Mouse (Mus musculus) heart, embryonic 11.5 days (tissue): ENCODE measurements around the gene Nkx3-2. TPM values are rescaled to one million over a fixed set of nuclear protein-coding genes. Genes with fewer than 3 reads are reported as not detected.

Experiments
- ATAC-seq: fragments of 200-750 bp; cut with Nextera tagmentation; replicated peaks from 2 replicates; pipeline ENCODE4 v1.8.0; 2017; ENCODE audit warnings: moderate library complexity; ENCODE audit not compliant: insufficient number of reproducible peaks, low FRiP score, low TSS enrichment
- H3K27ac ChIP-seq: fragments of 300-500 bp; sonication (generic); 2 replicates; pipeline ENCODE4 v1.5.1; 2014; ENCODE audit warnings: mild to moderate bottlenecking, low read depth, low read length
- H3K27me3 ChIP-seq: fragments of 300-500 bp; sonication (generic); 2 replicates; pipeline ENCODE4 v1.6.1; 2014; ENCODE audit warnings: mild to moderate bottlenecking, low read length, mixed read lengths; ENCODE audit not compliant: control insufficient read depth, insufficient read depth
- H3K36me3 ChIP-seq: fragments of 300-500 bp; sonication (generic); 2 replicates; pipeline ENCODE4 v1.6.1; 2014; ENCODE audit warnings: mild to moderate bottlenecking, low read length, moderate library complexity, mixed read lengths; ENCODE audit not compliant: control insufficient read depth, insufficient read depth
- H3K4me1 ChIP-seq: fragments of 300-500 bp; sonication (generic); 2 replicates; pipeline ENCODE4 v1.6.1; 2014; ENCODE audit warnings: low read length; ENCODE audit not compliant: control insufficient read depth, insufficient read depth
- H3K4me2 ChIP-seq: fragments of 300-500 bp; sonication (generic); 2 replicates; pipeline ENCODE4 v1.6.1; 2014; ENCODE audit warnings: mild to moderate bottlenecking, moderate library complexity
- H3K4me3 ChIP-seq: fragments of 300-500 bp; sonication (generic); 2 replicates; pipeline ENCODE4 v1.5.1; 2014; ENCODE audit warnings: low read depth, low read length
- H3K9ac ChIP-seq: fragments of 300-500 bp; sonication (generic); 2 replicates; pipeline ENCODE4 v1.6.1; 2014; ENCODE audit warnings: mild to moderate bottlenecking, low read depth, low read length, moderate library complexity
- H3K9me3 ChIP-seq: fragments of 300-500 bp; sonication (generic); replicated peaks from 2 replicates; pipeline ENCODE4 v1.6.1; 2016; ENCODE audit warnings: low read length; ENCODE audit not compliant: control insufficient read depth
- WGBS: fragments of 180-500 bp; shearing (Covaris S2); extraction: QIAGEN DNeasy Blood & Tissue Kit; methylation state at CpG from one replicate; pipeline ENCODE4 v1.1.7; 2014; ENCODE audit not compliant: insufficient replicate concordance; 5-methylcytosine and 5-hydroxymethylcytosine counted together
- polyA plus RNA-seq: library from polyadenylated mRNA; unstranded; fragments of >200 nt; fragmentation: Nextera tagmentation; extraction: Ambion mirVana; gene quantifications from 2 replicates; pipeline ENCODE4 v1.2.1, GENCODE M21; 2014

Nkx3-2 gene
- polyA plus RNA-seq, 1 experiment from 2014 or later = not detected

- H3K9ac ChIP-seq = no peak overlapping the region
- no peak overlapping the region for H3K4me3 ChIP-seq
- no peaks in the 10 kb centered on the region for H3K4me1 ChIP-seq
- H3K4me2 ChIP-seq = no peak overlapping the region
- peaks cover 14% of the 10 kb centered on the region for H3K36me3 ChIP-seq
- H3K27ac ChIP-seq = no peak overlapping the region
- no peaks in the 10 kb centered on the region for H3K9me3 ChIP-seq
- no peaks in the 10 kb centered on the region for H3K27me3 ChIP-seq
- no peak for ATAC-seq
These were observed 30.1 kb upstream of the Nkx3-2 start for GRCm38 (mm10) chr5:41794434-41794833.

DNA sequence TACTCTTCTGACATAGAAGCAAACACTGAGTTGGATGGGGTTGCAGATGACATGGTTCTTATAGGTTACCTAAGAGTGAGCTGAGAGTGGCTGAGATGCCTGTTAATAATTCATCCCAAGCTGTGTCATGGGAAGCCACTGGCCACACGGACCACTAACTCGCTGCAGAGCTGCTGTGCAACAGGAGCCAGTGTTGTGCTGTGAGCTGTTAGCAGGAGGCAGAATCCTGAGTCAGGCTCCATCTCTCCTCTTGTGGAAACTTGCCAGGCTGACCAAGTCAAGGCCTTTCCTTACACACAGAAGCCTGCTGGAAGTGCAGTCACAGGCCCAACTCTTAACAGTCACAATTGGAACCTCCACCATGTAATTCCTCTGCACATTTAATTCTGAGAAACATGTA, 26.2 kb upstream of the Nkx3-2 start:
- WGBS = 91% methylated on average over 2 of the region's 2 CpGs
- ATAC-seq = no peak
- H3K27me3 ChIP-seq = no peaks in the 10 kb centered on the region
- no peak overlapping the region for H3K4me3 ChIP-seq
- H3K9me3 ChIP-seq = no peaks in the 10 kb centered on the region
- H3K4me1 ChIP-seq = no peaks in the 10 kb centered on the region
- H3K36me3 ChIP-seq = peaks cover 19% of the 10 kb centered on the region
- no peak overlapping the region for H3K9ac ChIP-seq
- H3K27ac ChIP-seq = no peak overlapping the region
- H3K4me2 ChIP-seq = no peak overlapping the region

- H3K27me3 ChIP-seq = no peaks in the 10 kb centered on the region
- H3K27ac ChIP-seq = no peak overlapping the region
- H3K9ac ChIP-seq = no peak overlapping the region
- WGBS = 83% methylated on average over 6 of the region's 6 CpGs
- H3K4me2 ChIP-seq = no peak overlapping the region
- H3K36me3 ChIP-seq = peaks cover 16% of the 10 kb centered on the region
- ATAC-seq = no peak
- no peak overlapping the region for H3K4me3 ChIP-seq
- H3K9me3 ChIP-seq = no peaks in the 10 kb centered on the region
- H3K4me1 ChIP-seq = no peaks in the 10 kb centered on the region
These were observed 24.6 kb upstream of the Nkx3-2 start for GRCm38 (mm10) chr5:41788877-41789276.

- Histone ChIP-seq H3K9me3 (no peaks in the 10 kb centered on the region), H3K36me3 (peaks cover 9% of the 10 kb centered on the region), H3K4me3 (no peak overlapping the region), H3K27ac (no peak overlapping the region), H3K4me1 (no peaks in the 10 kb centered on the region), H3K4me2 (no peak overlapping the region), H3K27me3 (no peaks in the 10 kb centered on the region), H3K9ac (no peak overlapping the region)
- 85% methylated on average over 5 of the region's 5 CpGs for WGBS
- ATAC-seq = no peak
These were observed 17.6 kb upstream of the Nkx3-2 start for GRCm38 (mm10) chr5:41781890-41782289.

GRCm38 (mm10) chr5:41780026-41780425, 15.7 kb upstream of the Nkx3-2 start:
- Histone ChIP-seq H3K4me3 (no peak overlapping the region), H3K36me3 (no peaks in the 10 kb centered on the region), H3K4me2 (no peak overlapping the region), H3K27me3 (no peaks in the 10 kb centered on the region), H3K4me1 (no peaks in the 10 kb centered on the region), H3K9me3 (no peaks in the 10 kb centered on the region), H3K27ac (no peak overlapping the region), H3K9ac (no peak overlapping the region)
- WGBS = 76% methylated on average over 3 of the region's 3 CpGs
- no peak for ATAC-seq

GRCm38 (mm10) chr5:41775728-41776127, 11.4 kb upstream of the Nkx3-2 start:
- Histone ChIP-seq H3K4me2 (no peak overlapping the region), H3K36me3 (no peaks in the 10 kb centered on the region), H3K4me3 (no peak overlapping the region), H3K9ac (no peak overlapping the region), H3K9me3 (no peaks in the 10 kb centered on the region), H3K4me1 (no peaks in the 10 kb centered on the region), H3K27me3 (no peaks in the 10 kb centered on the region), H3K27ac (no peak overlapping the region)
- ATAC-seq = no peak
- 61% methylated on average over 6 of the region's 6 CpGs for WGBS

GRCm38 (mm10) chr5:41775273-41775672, 11.0 kb upstream of the Nkx3-2 start:
- H3K4me3 ChIP-seq = no peak overlapping the region
- no peaks in the 10 kb centered on the region for H3K4me1 ChIP-seq
- no peak overlapping the region for H3K27ac ChIP-seq
- no peak overlapping the region for H3K4me2 ChIP-seq
- no peak for ATAC-seq
- no peak overlapping the region for H3K9ac ChIP-seq
- H3K27me3 ChIP-seq = no peaks in the 10 kb centered on the region
- no peaks in the 10 kb centered on the region for H3K36me3 ChIP-seq
- H3K9me3 ChIP-seq = no peaks in the 10 kb centered on the region
- 78% methylated on average over 3 of the region's 3 CpGs for WGBS

DNA sequence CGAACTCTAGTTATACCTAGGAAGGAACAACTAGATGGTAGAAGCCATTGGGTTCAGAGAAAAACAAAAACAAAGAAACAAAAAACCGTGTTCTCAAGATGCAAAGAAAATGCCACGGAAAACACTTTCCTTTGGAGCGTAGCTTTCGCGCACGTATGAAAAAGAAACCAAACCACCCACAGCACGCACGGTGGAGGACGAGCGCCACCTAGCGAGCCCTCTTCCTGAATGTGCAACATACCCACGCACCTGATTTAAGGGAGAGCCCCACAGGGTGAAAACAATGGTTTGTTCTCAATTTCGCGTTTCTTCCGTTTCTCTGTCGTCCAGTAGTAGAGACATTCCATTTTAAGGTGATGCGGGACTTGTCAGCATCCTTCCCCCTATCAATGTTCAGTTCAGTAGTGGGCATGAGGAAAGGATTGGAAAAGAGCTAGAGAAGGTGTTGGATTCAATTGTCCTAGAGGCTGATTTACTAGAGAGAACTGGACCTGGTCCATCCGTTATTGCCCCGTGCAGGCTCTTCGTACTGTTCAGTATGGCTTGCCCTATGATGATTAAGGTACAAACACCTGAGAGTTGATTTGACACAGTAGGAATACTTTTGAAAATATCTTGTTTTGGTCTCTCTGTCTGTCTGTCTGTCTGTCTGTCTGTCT, 4.2 kb upstream of the Nkx3-2 start:
- no peaks in the 10 kb centered on the region for H3K9me3 ChIP-seq
- H3K36me3 ChIP-seq = no peaks in the 10 kb centered on the region
- no peak overlapping the region for H3K27ac ChIP-seq
- H3K4me2 ChIP-seq = peak overlapping the region; percentile 67
- ATAC-seq = no peak
- H3K9ac ChIP-seq = no peak overlapping the region
- peaks cover 40% of the 10 kb centered on the region for H3K27me3 ChIP-seq
- H3K4me1 ChIP-seq = peaks cover 6% of the 10 kb centered on the region
- WGBS = 6% methylated on average over 21 of the region's 21 CpGs
- peak overlapping the region; percentile 43 for H3K4me3 ChIP-seq
